Mouse (Mus musculus): ENCODE data around the gene Tle1.

- TF ChIP-seq CTCF (IDR thresholded peaks at IDR 0.05; ENCODE audit: low read depth, low read length) = no peak
- TF ChIP-seq POLR2A (IDR thresholded peaks at IDR 0.05; ENCODE audit: insufficient read depth, low read length) = no peak
These were observed 96.5 kb downstream of the Tle1 start for GRCm38 (mm10) chr4:72104186-72104585.

Data from ES-Bruce4 (cell line).